Mouse (Mus musculus): ENCODE data around the gene Ccl9.
A peak's percentile ranks its signal among the peaks of the same experiment; 100 is the strongest.

Ccl9 gene

DNA sequence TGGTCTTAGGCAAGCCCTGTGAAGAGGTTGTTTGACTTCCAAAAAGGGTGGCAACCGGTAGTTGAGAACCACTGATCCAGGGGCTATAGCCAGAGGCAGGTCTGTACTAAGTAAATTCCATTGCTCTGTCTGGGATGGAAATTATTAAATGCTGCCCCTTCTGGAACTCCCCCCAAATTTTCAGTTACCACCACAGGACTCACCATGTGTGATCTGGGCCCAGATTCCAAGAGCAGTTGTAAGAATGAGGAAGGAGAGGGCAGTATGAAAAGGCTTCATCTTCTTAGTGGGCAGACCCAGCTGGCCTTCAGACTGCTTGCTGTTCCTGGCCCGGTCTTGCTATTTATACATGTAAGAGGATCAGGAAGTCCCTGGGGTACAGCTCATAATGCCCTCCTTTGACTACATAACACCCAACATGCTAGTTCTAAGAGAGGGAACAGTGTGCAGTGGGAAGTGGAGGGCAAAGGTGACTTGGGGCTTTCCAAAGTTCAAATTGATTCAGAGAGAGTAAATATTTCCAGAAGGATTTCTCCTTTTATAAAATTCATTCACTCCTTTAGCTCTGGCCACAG lies at the start of gene Ccl9:
Ccl9 (minus strand) TSS at position 451 of the 575 bp plus-strand sequence.
- no peak for DNase-seq (ENCODE audit: inconsistent ontology term)

- DNase-seq (ENCODE audit: inconsistent ontology term): no peak
These were observed 45.1 kb upstream of the Ccl9 start for GRCm38 (mm10) chr11:83623586-83623985.

- DNase-seq (ENCODE audit: inconsistent ontology term): no peak
These were observed 40.6 kb upstream of the Ccl9 start for GRCm38 (mm10) chr11:83619037-83619436.

GRCm38 (mm10) chr11:83618238-83618637 lies 39.8 kb upstream of the Ccl9 start:
- DNase-seq (ENCODE audit: inconsistent ontology term): no peak

DNA sequence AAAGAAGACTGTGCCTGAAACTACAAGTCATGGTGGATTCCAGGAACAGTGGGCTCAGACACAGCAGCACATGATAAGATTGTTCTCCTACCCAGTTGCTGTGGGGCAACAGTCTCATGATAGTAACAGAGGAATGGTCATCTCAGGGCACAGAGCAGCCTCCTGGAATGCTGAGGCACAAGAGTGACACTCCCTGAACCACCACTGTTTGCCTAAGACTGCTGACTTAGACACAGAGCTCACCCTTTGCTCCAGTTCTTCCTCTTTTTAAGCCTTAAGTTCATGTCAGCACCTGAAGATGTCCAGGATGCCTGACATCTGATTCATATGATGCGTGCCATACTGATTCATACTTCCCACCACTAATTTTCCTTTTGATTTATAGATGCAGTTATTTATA lies 38.1 kb upstream of the Ccl9 start:
- DNase-seq (ENCODE audit: inconsistent ontology term): no peak

DNA sequence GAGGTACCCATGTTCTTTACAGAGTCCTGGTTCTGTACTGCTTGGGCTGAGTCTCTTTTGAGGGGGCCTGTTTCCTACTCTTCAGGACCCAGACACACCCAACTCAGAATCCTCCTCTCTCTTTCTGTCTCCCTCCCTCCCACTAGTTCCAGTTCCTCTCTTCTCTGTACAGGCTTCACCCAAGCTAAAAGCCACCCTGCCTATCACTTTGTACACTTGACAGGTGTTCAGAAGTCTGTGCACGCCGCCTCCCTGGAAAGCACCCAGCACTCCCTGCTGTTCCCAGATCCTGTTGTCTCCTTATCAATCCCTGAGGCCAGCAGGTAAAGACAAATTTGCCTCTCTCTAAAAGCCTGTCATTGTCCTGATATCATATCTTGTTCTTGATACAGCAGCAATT lies 32.5 kb upstream of the Ccl9 start:
- DNase-seq (ENCODE audit: inconsistent ontology term): no peak

- peak; percentile 25 for DNase-seq (ENCODE audit: inconsistent ontology term)
These were observed 28.0 kb upstream of the Ccl9 start for GRCm38 (mm10) chr11:83606396-83606795.

DNA sequence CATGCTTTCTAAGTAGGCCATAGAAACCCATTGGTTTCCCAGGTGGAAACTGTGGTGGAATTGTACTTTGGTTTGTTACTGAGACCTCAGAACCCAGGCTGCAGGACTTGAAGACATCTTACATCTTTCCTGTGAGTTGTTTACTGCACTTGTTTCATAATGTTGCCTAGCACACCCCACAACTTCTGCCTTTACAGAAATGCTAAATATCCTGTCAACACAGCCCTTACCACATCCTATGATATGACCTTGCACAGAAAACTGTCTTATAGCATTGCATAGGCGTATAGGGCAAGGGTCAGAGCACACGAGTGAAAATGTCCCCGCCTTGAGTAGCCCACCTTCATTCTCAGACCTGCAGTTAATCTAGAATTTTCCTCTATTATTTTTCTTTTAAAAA lies 27.1 kb upstream of the Ccl9 start:
- DNase-seq (ENCODE audit: inconsistent ontology term): no peak

DNA sequence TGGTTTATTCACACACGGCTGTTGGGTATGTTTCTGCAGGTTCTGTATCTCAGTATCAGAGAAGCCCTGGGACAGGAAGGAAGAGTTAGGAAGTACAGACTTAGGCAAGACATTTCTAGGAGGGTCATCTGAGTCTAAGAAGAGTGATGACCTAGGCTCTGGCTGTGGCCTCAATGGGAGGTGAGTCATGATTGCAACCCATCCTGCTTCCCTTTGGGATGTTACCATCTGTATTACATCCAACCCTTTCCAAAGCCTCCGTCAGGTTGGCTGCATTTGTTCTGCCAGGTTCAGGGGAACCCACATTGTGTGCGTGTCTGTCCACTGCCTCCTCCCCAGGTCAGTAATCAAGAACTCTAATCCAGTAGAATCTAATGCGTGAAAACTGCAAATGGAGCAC lies 26.3 kb upstream of the Ccl9 start:
- DNase-seq (ENCODE audit: inconsistent ontology term): no peak

- no peak for DNase-seq (ENCODE audit: inconsistent ontology term)
These were observed 25.0 kb upstream of the Ccl9 start for GRCm38 (mm10) chr11:83603399-83603798.

DNA sequence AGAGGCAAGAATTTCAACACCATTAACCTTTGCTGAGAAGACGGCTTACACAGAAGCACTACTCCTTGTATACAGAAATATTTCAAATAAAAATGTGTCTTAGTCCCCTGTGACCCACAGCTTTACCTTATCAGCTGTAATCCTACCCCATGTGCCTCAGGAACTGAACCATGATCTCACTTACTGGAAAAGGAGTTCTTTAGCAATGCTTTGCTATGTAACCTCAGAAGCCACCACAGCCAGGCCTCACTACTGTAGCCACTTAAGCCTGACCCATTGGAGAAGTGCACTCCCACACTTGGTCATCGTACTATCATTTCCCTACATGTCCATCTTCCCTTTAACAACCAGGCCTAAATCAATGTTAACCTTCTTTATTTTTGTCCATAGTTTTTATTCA lies 22.1 kb upstream of the Ccl9 start:
- no peak for DNase-seq (ENCODE audit: inconsistent ontology term)

GRCm38 (mm10) chr11:83598991-83599390 lies 20.6 kb upstream of the Ccl9 start:
- no peak for DNase-seq (ENCODE audit: inconsistent ontology term)

DNA sequence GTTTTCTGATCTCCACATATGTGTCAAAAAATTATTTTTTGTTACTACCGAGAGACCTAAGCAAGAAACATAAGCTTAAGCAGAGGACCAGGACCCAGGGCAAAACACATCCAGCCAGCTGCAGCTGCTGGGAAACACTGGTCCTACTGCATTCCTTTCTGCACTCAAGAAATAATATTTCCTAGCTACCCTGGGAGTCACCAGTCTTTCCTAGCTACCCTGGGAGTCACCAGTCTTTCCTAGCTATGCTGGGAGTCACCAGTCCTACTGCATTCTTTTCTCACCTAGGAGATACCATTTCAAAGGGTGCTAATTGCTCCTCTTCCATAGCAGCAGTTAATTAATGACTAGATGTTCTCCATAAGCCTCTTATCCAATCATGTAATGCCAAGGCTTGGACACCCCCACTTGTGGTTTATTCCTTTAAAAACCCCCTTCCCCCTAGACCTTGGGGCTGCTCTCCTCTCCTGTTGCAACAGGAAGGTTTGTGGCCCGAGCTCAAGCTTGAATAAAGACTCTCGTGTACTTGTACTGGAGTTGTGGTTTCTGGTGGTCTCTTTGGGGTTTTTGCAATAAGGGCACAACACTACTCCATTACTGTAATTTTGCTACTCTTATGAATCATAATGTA lies 19.9 kb upstream of the Ccl9 start:
- no peak for DNase-seq (ENCODE audit: inconsistent ontology term)

GRCm38 (mm10) chr11:83597796-83598195 lies 19.4 kb upstream of the Ccl9 start:
- no peak for DNase-seq (ENCODE audit: inconsistent ontology term)

GRCm38 (mm10) chr11:83595669-83596455 lies 17.4 kb upstream of the Ccl9 start:
- DNase-seq (ENCODE audit: inconsistent ontology term): no peak

GRCm38 (mm10) chr11:83593453-83593852 lies 15.0 kb upstream of the Ccl9 start:
- DNase-seq (ENCODE audit: inconsistent ontology term): no peak

- DNase-seq (ENCODE audit: inconsistent ontology term): no peak
These were observed 14.4 kb upstream of the Ccl9 start, which contains the start of gene Ccl6 for GRCm38 (mm10) chr11:83592853-83593252. TSS of gene Ccl6 (minus strand) at chr11:83593087.

- no peak for DNase-seq (ENCODE audit: inconsistent ontology term)
These were observed 5.8 kb upstream of the Ccl9 start for GRCm38 (mm10) chr11:83584232-83584631.

DNA sequence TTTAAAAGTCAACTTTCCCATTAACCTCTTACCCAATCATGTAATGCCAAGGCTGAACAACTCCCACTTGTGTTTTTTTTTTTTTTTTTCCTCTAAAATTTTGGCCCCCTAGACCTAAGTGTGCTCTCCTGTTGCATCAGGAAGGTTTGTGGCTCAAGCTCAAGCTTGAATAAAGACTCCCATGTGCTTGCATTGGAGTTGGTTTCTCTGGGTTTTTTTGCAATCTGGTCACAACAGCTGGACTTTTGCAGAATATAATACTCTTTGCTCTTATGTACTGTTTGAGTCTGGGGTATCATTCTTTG lies 5.0 kb upstream of the Ccl9 start:
- DNase-seq (ENCODE audit: inconsistent ontology term): no peak

DNA sequence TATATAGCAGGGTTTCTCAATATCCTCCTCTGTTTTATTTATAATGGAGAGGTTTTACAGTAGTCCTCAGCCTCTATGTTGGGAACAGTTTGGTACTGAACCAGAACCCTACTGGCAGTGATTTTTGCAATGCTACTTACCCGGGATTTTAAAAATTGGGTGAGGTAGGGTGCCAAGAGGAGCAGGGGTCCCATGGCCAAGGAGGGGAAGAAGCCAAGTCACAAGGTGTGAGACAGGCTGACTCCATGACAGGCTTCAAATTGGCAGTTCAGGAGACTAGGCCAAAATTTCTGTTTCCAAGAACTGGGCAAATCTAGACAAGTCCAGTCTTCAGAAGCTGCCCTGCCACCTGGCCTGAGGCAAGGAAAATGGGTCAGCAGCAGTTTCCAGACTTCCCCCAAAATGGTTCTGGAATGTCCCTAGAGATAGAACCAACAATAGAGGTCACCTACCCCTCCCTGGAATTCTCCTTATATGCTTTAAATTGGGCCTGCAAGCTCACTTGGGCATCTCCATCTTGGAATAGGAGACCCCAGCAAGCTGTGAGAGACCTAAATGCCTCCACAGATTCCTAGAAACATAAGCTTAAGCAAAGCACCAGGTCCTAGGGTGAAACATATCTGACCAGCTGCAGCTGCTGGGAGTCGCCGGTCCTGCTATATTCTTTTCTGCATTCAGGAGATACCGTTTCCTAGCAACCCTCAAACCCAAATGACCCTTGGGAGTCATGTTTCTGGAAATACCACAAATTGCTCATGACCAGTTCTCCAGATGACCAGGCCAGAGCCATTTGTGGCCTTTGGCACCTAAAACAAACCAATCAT lies 4.4 kb upstream of the Ccl9 start:
- peak; percentile 27 for DNase-seq (ENCODE audit: inconsistent ontology term)

DNA sequence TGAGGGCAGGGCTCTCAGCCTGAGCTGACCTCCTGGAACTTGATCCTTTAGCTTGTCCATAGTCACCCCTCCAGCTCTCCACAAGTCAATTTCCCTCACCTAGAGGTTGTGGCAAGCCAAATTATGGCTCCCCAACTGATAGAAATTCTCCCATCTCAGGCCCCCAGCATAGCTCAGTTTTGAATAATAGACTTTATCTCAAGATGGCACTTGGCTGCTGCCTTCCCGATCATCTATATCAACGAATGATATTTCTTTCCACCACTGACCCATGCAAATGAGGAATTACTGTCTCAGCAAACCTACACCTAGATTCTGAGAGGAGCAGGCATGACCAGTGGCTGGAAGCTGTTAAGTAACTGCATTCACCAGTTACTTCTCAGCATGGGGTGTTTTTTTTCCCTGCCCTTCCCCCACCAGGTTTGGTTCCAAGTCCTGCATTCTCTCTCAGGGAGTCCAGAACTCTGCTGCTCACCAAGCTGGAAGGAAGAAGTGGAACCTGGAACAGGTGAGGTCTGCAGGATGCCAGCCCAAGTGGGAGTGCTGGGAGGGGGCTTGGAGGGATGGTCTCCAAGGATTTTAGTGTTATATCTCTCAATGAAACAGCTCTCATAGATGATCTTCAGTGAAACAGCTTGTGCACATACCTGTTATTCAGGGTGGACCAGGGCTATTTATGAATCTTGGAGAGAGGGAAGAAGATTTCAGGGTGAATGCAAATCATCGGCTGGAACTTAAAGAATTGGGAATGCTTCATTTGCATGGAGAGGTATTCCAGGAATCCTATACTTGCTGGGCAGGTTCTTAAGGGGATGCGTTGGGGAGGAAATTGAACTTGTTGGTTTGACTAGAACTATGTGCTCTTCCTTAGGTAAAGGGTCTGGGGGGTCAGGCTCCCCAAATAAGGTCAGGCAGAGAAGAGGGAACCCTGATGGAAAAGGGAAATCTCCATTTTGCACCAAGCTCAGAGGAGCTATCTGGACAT lies 3.5 kb upstream of the Ccl9 start:
- DNase-seq (ENCODE audit: inconsistent ontology term): no peak
